Mouse (Mus musculus): ENCODE measurements around the gene Thnsl2. TPM values are rescaled to one million over a fixed set of nuclear protein-coding genes. Genes with fewer than 3 reads are reported as not detected.

Thnsl2 gene
- total and polyA plus RNA-seq, 2 experiments from 2014 or later = 4.9 to 7.3 TPM

GRCm38 (mm10) chr6:71096126-71096525 is 48.1 kb downstream of the Thnsl2 start:
- no peaks in the 10 kb centered on the region for H3K36me3 ChIP-seq (ENCODE audit: insufficient read depth, low read length)
- H3K4me2 ChIP-seq (ENCODE audit: low read depth, low read length, poor library complexity, severe bottlenecking) = no peak overlapping the region
- H3K27ac ChIP-seq (ENCODE audit: low read depth, low read length) = no peak overlapping the region
- no peak for TF ChIP-seq CTCF (IDR thresholded peaks at IDR 0.05)
- no peak overlapping the region for H3K4me3 ChIP-seq (ENCODE audit: low read depth, low read length)
- no peaks in the 10 kb centered on the region for H3K27me3 ChIP-seq (ENCODE audit: insufficient read depth, low read length)
- ATAC-seq (ENCODE audit: low FRiP score) = no peak
- WGBS = 82% methylated on average over 3 of the region's 3 CpGs
- no peak overlapping the region for H3K9ac ChIP-seq (replicated peaks; ENCODE audit: low read length, poor library complexity, severe bottlenecking)
- H3K9me3 ChIP-seq (ENCODE audit: low read length) = no peaks in the 10 kb centered on the region
- DNase-seq (ENCODE audit: low spot score) = no peak
- H3K4me1 ChIP-seq (ENCODE audit: insufficient read depth, low read length) = no peaks in the 10 kb centered on the region

GRCm38 (mm10) chr6:71094693-71095092 is 49.5 kb downstream of the Thnsl2 start:
- H3K4me1 ChIP-seq (ENCODE audit: insufficient read depth, low read length) = no peaks in the 10 kb centered on the region
- WGBS = 57% methylated on average over 5 of the region's 5 CpGs
- ATAC-seq (ENCODE audit: low FRiP score) (no peak), DNase-seq (ENCODE audit: low spot score) (peak; percentile 75)
- no peaks in the 10 kb centered on the region for H3K9me3 ChIP-seq (ENCODE audit: low read length)
- TF ChIP-seq CTCF (IDR thresholded peaks at IDR 0.05) = no peak
- no peak overlapping the region for H3K4me3 ChIP-seq (ENCODE audit: low read depth, low read length)
- no peaks in the 10 kb centered on the region for H3K27me3 ChIP-seq (ENCODE audit: insufficient read depth, low read length)
- no peaks in the 10 kb centered on the region for H3K36me3 ChIP-seq (ENCODE audit: insufficient read depth, low read length)
- H3K4me2 ChIP-seq (ENCODE audit: low read depth, low read length, poor library complexity, severe bottlenecking) = no peak overlapping the region
- no peak overlapping the region for H3K9ac ChIP-seq (replicated peaks; ENCODE audit: low read length, poor library complexity, severe bottlenecking)
- H3K27ac ChIP-seq (ENCODE audit: low read depth, low read length) = no peak overlapping the region

DNA sequence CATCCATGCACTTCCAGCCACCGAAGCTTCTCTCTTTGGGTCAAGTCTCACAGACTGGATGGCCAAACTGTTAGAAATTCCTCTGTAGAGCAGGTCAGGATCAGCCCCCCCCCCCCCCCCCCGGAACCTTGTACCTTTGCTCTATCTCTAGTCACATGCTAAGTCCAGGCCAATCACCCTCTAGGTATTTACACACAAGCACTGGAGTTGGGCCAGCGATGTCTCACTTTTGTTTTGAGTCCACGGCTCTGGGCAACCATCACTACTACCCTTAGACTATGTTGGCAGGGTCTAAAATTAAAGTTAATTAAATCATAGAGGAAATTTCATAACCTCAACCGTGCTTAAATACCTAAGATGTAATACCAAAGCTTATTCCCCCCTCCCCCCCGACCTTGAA is 50.6 kb downstream of the Thnsl2 start:
- TF ChIP-seq CTCF (IDR thresholded peaks at IDR 0.05) = no peak
- Histone ChIP-seq H3K9me3 (ENCODE audit: low read length) (no peaks in the 10 kb centered on the region), H3K9ac (replicated peaks; ENCODE audit: low read length, poor library complexity, severe bottlenecking) (no peak overlapping the region), H3K36me3 (ENCODE audit: insufficient read depth, low read length) (no peaks in the 10 kb centered on the region), H3K27me3 (ENCODE audit: insufficient read depth, low read length) (no peaks in the 10 kb centered on the region), H3K4me2 (ENCODE audit: low read depth, low read length, poor library complexity, severe bottlenecking) (no peak overlapping the region), H3K27ac (ENCODE audit: low read depth, low read length) (no peak overlapping the region), H3K4me1 (ENCODE audit: insufficient read depth, low read length) (no peaks in the 10 kb centered on the region), H3K4me3 (ENCODE audit: low read depth, low read length) (no peak overlapping the region)
- WGBS = 92% methylated on average over 6 of the region's 6 CpGs
- DNase-seq (ENCODE audit: low spot score) (no peak), ATAC-seq (ENCODE audit: low FRiP score) (no peak)

GRCm38 (mm10) chr6:71090475-71090874 is 53.8 kb downstream of the Thnsl2 start:
- ATAC-seq (ENCODE audit: low FRiP score) = no peak
- Histone ChIP-seq H3K4me2 (ENCODE audit: low read depth, low read length, poor library complexity, severe bottlenecking) (no peak overlapping the region), H3K4me3 (ENCODE audit: low read depth, low read length) (no peak overlapping the region), H3K9me3 (ENCODE audit: low read length) (no peaks in the 10 kb centered on the region), H3K27ac (ENCODE audit: low read depth, low read length) (no peak overlapping the region), H3K4me1 (ENCODE audit: insufficient read depth, low read length) (no peaks in the 10 kb centered on the region), H3K9ac (replicated peaks; ENCODE audit: low read length, poor library complexity, severe bottlenecking) (no peak overlapping the region), H3K27me3 (ENCODE audit: insufficient read depth, low read length) (no peaks in the 10 kb centered on the region), H3K36me3 (ENCODE audit: insufficient read depth, low read length) (no peaks in the 10 kb centered on the region)
- WGBS = 88% methylated on average over 5 of the region's 5 CpGs
- no peak for DNase-seq (ENCODE audit: low spot score)
- TF ChIP-seq CTCF (IDR thresholded peaks at IDR 0.05) = no peak

DNA sequence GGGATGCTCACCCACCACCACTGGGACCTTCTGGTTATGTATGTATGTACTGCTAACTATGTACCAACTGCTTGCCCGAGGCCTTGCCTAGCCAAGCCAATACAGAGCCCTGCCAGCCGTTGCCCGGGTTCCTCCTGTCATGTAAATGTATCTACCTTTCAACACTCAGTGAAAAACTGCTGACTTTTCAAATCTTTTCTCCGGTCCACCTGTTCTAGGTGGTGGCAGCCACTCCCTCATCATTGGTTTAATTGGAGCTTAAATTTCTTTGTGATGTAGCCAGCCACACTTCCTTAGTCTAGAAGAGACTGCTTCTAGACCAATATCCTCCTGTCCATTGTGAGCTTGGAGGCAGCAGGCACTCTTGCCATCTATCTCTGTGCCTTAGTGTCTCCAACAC is 54.5 kb downstream of the Thnsl2 start:
- Histone ChIP-seq H3K4me1 (ENCODE audit: insufficient read depth, low read length) (no peaks in the 10 kb centered on the region), H3K9ac (replicated peaks; ENCODE audit: low read length, poor library complexity, severe bottlenecking) (no peak overlapping the region), H3K4me2 (ENCODE audit: low read depth, low read length, poor library complexity, severe bottlenecking) (no peak overlapping the region), H3K4me3 (ENCODE audit: low read depth, low read length) (no peak overlapping the region), H3K36me3 (ENCODE audit: insufficient read depth, low read length) (no peaks in the 10 kb centered on the region), H3K27ac (ENCODE audit: low read depth, low read length) (no peak overlapping the region), H3K27me3 (ENCODE audit: insufficient read depth, low read length) (no peaks in the 10 kb centered on the region), H3K9me3 (ENCODE audit: low read length) (no peaks in the 10 kb centered on the region)
- no peak for TF ChIP-seq CTCF (IDR thresholded peaks at IDR 0.05)
- ATAC-seq (ENCODE audit: low FRiP score) (no peak), DNase-seq (ENCODE audit: low spot score) (no peak)
- 87% methylated on average over 4 of the region's 4 CpGs for WGBS

- no peak overlapping the region for H3K4me3 ChIP-seq (ENCODE audit: low read depth, low read length)
- no peak overlapping the region for H3K27ac ChIP-seq (ENCODE audit: low read depth, low read length)
- H3K9me3 ChIP-seq (ENCODE audit: low read length) = no peaks in the 10 kb centered on the region
- no peak for TF ChIP-seq CTCF (IDR thresholded peaks at IDR 0.05)
- 75% methylated on average over 4 of the region's 4 CpGs for WGBS
- H3K36me3 ChIP-seq (ENCODE audit: insufficient read depth, low read length) = no peaks in the 10 kb centered on the region
- no peak overlapping the region for H3K9ac ChIP-seq (replicated peaks; ENCODE audit: low read length, poor library complexity, severe bottlenecking)
- no peaks in the 10 kb centered on the region for H3K4me1 ChIP-seq (ENCODE audit: insufficient read depth, low read length)
- H3K4me2 ChIP-seq (ENCODE audit: low read depth, low read length, poor library complexity, severe bottlenecking) = no peak overlapping the region
- ATAC-seq (ENCODE audit: low FRiP score) (no peak), DNase-seq (ENCODE audit: low spot score) (no peak)
- no peaks in the 10 kb centered on the region for H3K27me3 ChIP-seq (ENCODE audit: insufficient read depth, low read length)
Measured at GRCm38 (mm10) chr6:71088992-71089391, 55.2 kb downstream of the Thnsl2 start.

All from midbrain, postnatal 0 days (tissue).